Mouse (Mus musculus): ENCODE results near the gene Ppara. TPM values are rescaled to one million over a fixed set of nuclear protein-coding genes. Genes with fewer than 3 reads are reported as not detected.

Gene Ppara
- polyA plus RNA-seq, 1 experiment, result 1.1 TPM

GRCm38 (mm10) chr15:85713417-85713816, 21.4 kb upstream of the Ppara start:
- WGBS, result 78% methylated on average over 9 of the region's 9 CpGs

GRCm38 (mm10) chr15:85715059-85715458, 19.7 kb upstream of the Ppara start:
- no peak overlapping the region for H3K27ac ChIP-seq (ENCODE audit: control insufficient read depth, insufficient read depth, low read depth, low read length, poor library complexity)
- H3K4me3 ChIP-seq (replicated peaks; ENCODE audit: control insufficient read depth, low read depth, low read length), result no peak overlapping the region
- no peak for TF ChIP-seq CTCF (IDR thresholded peaks at IDR 0.05; ENCODE audit: control insufficient read depth, insufficient read depth, low read length)
- no peak for TF ChIP-seq POLR2A (IDR thresholded peaks at IDR 0.05; ENCODE audit: borderline replicate concordance, control insufficient read depth, low read depth, low read length)
- whole genome bisulfite sequencing, result 84% methylated on average over 3 of the region's 3 CpGs
- no peaks in the 10 kb centered on the region for H3K4me1 ChIP-seq (ENCODE audit: control insufficient read depth, insufficient read depth, low read length)

More at GRCm38 (mm10) chr15:85713417-85713816, 21.4 kb upstream of the Ppara start:
- Histone ChIP-seq H3K4me3 (replicated peaks; ENCODE audit: control insufficient read depth, low read depth, low read length) (no peak overlapping the region), H3K27ac (ENCODE audit: control insufficient read depth, insufficient read depth, low read depth, low read length, poor library complexity) (no peak overlapping the region), H3K4me1 (ENCODE audit: control insufficient read depth, insufficient read depth, low read length) (no peaks in the 10 kb centered on the region)
- TF ChIP-seq POLR2A (IDR thresholded peaks at IDR 0.05; ENCODE audit: borderline replicate concordance, control insufficient read depth, low read depth, low read length) (no peak), CTCF (IDR thresholded peaks at IDR 0.05; ENCODE audit: control insufficient read depth, insufficient read depth, low read length) (no peak)

- no peak overlapping the region for H3K27ac ChIP-seq (ENCODE audit: control insufficient read depth, insufficient read depth, low read depth, low read length, poor library complexity)
- H3K4me1 ChIP-seq (ENCODE audit: control insufficient read depth, insufficient read depth, low read length), result no peaks in the 10 kb centered on the region
- TF ChIP-seq POLR2A (IDR thresholded peaks at IDR 0.05; ENCODE audit: borderline replicate concordance, control insufficient read depth, low read depth, low read length) (no peak), CTCF (IDR thresholded peaks at IDR 0.05; ENCODE audit: control insufficient read depth, insufficient read depth, low read length) (peak; percentile 96)
- 3% methylated on average over 7 of the region's 7 CpGs for WGBS
- H3K4me3 ChIP-seq (replicated peaks; ENCODE audit: control insufficient read depth, low read depth, low read length), result no peak overlapping the region
These were observed 18.7 kb upstream of the Ppara start for GRCm38 (mm10) chr15:85716045-85716444.

- TF ChIP-seq CTCF (IDR thresholded peaks at IDR 0.05; ENCODE audit: control insufficient read depth, insufficient read depth, low read length) (no peak), POLR2A (IDR thresholded peaks at IDR 0.05; ENCODE audit: borderline replicate concordance, control insufficient read depth, low read depth, low read length) (no peak)
- Histone ChIP-seq H3K27ac (ENCODE audit: control insufficient read depth, insufficient read depth, low read depth, low read length, poor library complexity) (no peak overlapping the region), H3K4me3 (replicated peaks; ENCODE audit: control insufficient read depth, low read depth, low read length) (no peak overlapping the region), H3K4me1 (ENCODE audit: control insufficient read depth, insufficient read depth, low read length) (no peaks in the 10 kb centered on the region)
- WGBS, result 78% methylated on average over 5 of the region's 5 CpGs
These were observed 18.2 kb upstream of the Ppara start for GRCm38 (mm10) chr15:85716591-85716990.

GRCm38 (mm10) chr15:85717008-85717407, 17.8 kb upstream of the Ppara start:
- Histone ChIP-seq H3K27ac (ENCODE audit: control insufficient read depth, insufficient read depth, low read depth, low read length, poor library complexity) (no peak overlapping the region), H3K4me3 (replicated peaks; ENCODE audit: control insufficient read depth, low read depth, low read length) (no peak overlapping the region), H3K4me1 (ENCODE audit: control insufficient read depth, insufficient read depth, low read length) (no peaks in the 10 kb centered on the region)
- TF ChIP-seq CTCF (IDR thresholded peaks at IDR 0.05; ENCODE audit: control insufficient read depth, insufficient read depth, low read length), result no peak
- no peak for TF ChIP-seq POLR2A (IDR thresholded peaks at IDR 0.05; ENCODE audit: borderline replicate concordance, control insufficient read depth, low read depth, low read length)
- 54% methylated on average over 4 of the region's 4 CpGs for WGBS

- Histone ChIP-seq H3K4me1 (ENCODE audit: control insufficient read depth, insufficient read depth, low read length) (no peaks in the 10 kb centered on the region), H3K27ac (ENCODE audit: control insufficient read depth, insufficient read depth, low read depth, low read length, poor library complexity) (no peak overlapping the region), H3K4me3 (replicated peaks; ENCODE audit: control insufficient read depth, low read depth, low read length) (no peak overlapping the region)
- no peak for TF ChIP-seq CTCF (IDR thresholded peaks at IDR 0.05; ENCODE audit: control insufficient read depth, insufficient read depth, low read length)
- no peak for TF ChIP-seq POLR2A (IDR thresholded peaks at IDR 0.05; ENCODE audit: borderline replicate concordance, control insufficient read depth, low read depth, low read length)
- WGBS, result 64% methylated on average over 2 of the region's 2 CpGs
These were observed 17.0 kb upstream of the Ppara start for GRCm38 (mm10) chr15:85717800-85718199.

GRCm38 (mm10) chr15:85719017-85719416, 15.8 kb upstream of the Ppara start:
- TF ChIP-seq POLR2A (IDR thresholded peaks at IDR 0.05; ENCODE audit: borderline replicate concordance, control insufficient read depth, low read depth, low read length) (no peak), CTCF (IDR thresholded peaks at IDR 0.05; ENCODE audit: control insufficient read depth, insufficient read depth, low read length) (no peak)
- no peaks in the 10 kb centered on the region for H3K4me1 ChIP-seq (ENCODE audit: control insufficient read depth, insufficient read depth, low read length)
- no peak overlapping the region for H3K4me3 ChIP-seq (replicated peaks; ENCODE audit: control insufficient read depth, low read depth, low read length)
- 41% methylated on average over 7 of the region's 7 CpGs for WGBS
- H3K27ac ChIP-seq (ENCODE audit: control insufficient read depth, insufficient read depth, low read depth, low read length, poor library complexity), result no peak overlapping the region

GRCm38 (mm10) chr15:85720366-85720841, 14.4 kb upstream of the Ppara start:
- H3K4me1 ChIP-seq (ENCODE audit: control insufficient read depth, insufficient read depth, low read length), result no peaks in the 10 kb centered on the region
- 73% methylated on average over 6 of the region's 6 CpGs for WGBS
- TF ChIP-seq POLR2A (IDR thresholded peaks at IDR 0.05; ENCODE audit: borderline replicate concordance, control insufficient read depth, low read depth, low read length) (no peak), CTCF (IDR thresholded peaks at IDR 0.05; ENCODE audit: control insufficient read depth, insufficient read depth, low read length) (no peak)
- no peak overlapping the region for H3K4me3 ChIP-seq (replicated peaks; ENCODE audit: control insufficient read depth, low read depth, low read length)
- H3K27ac ChIP-seq (ENCODE audit: control insufficient read depth, insufficient read depth, low read depth, low read length, poor library complexity), result no peak overlapping the region

Data from bone marrow, adult 2 months (tissue).